Mouse (Mus musculus) neural tube, embryonic 14.5 days (tissue): ENCODE measurements around the gene Ifrd1. TPM values are rescaled to one million over a fixed set of nuclear protein-coding genes. Genes with fewer than 3 reads are reported as not detected.

Experiments
- ATAC-seq: fragments of 200-750 bp; cut with Nextera tagmentation; 2 replicates; pipeline ENCODE4 v1.8.0; 2017; ENCODE audit warnings: low read depth, mild to moderate bottlenecking, moderate TSS enrichment, moderate library complexity
- H3K27ac ChIP-seq: fragments of 300-500 bp; sonication (generic); 2 replicates; pipeline ENCODE4 v1.5.1; 2014; ENCODE audit warnings: low read depth, mild to moderate bottlenecking, control low read depth, low read length, moderate library complexity, mixed read lengths
- H3K27me3 ChIP-seq: fragments of 300-500 bp; sonication (generic); 2 replicates; pipeline ENCODE4 v1.6.1; 2014; ENCODE audit warnings: low read length; ENCODE audit not compliant: control insufficient read depth, insufficient read depth
- H3K36me3 ChIP-seq: fragments of 300-500 bp; sonication (generic); 2 replicates; pipeline ENCODE4 v1.6.1; 2014; ENCODE audit warnings: low read length, mixed read lengths; ENCODE audit not compliant: control insufficient read depth, insufficient read depth
- H3K4me1 ChIP-seq: fragments of 300-500 bp; sonication (generic); 2 replicates; pipeline ENCODE4 v1.6.1; 2014; ENCODE audit warnings: low read length; ENCODE audit not compliant: control insufficient read depth, insufficient read depth
- H3K4me2 ChIP-seq: fragments of 300-500 bp; sonication (generic); 2 replicates; pipeline ENCODE4 v1.6.1; 2014; ENCODE audit warnings: mild to moderate bottlenecking, low read depth, low read length, control low read depth
- H3K4me3 ChIP-seq: fragments of 300-500 bp; sonication (generic); 2 replicates; pipeline ENCODE4 v1.5.1; 2014; ENCODE audit warnings: low read depth, low read length, control low read depth, mixed read lengths
- H3K9ac ChIP-seq: fragments of 300-500 bp; sonication (generic); replicated peaks from 2 replicates; pipeline ENCODE4 v1.6.1; 2014; ENCODE audit warnings: low read depth, mild to moderate bottlenecking, control low read depth, low read length, mixed read lengths
- H3K9me3 ChIP-seq: fragments of 300-500 bp; sonication (generic); 2 replicates; pipeline ENCODE4 v1.6.1; 2016; ENCODE audit warnings: low read length; ENCODE audit not compliant: control insufficient read depth
- WGBS: fragments of 180-500 bp; shearing (Covaris S2); extraction: QIAGEN DNeasy Blood & Tissue Kit; methylation state at CpG from one replicate; pipeline ENCODE4 v1.1.7; 2014; 5-methylcytosine and 5-hydroxymethylcytosine counted together
- polyA plus RNA-seq: library from polyadenylated mRNA; unstranded; fragments of >200 nt; fragmentation: Nextera tagmentation; extraction: Ambion mirVana; gene quantifications from 2 replicates; pipeline ENCODE4 v1.2.1, GENCODE M21; 2014

Ifrd1 gene
- polyA plus RNA-seq, 1 experiment from 2014 or later, result 182 TPM

GRCm38 (mm10) chr12:40223676-40224075, 24.6 kb downstream of the Ifrd1 start:
- peaks cover 13% of the 10 kb centered on the region; the same call in 1 of the 2 replicates for H3K4me1 ChIP-seq
- peak overlapping the region; percentile 46 for H3K9ac ChIP-seq
- no peak for ATAC-seq
- no peaks in the 10 kb centered on the region for H3K9me3 ChIP-seq
- H3K4me3 ChIP-seq, result peak overlapping the region; percentile 86
- peak overlapping the region; percentile 67 for H3K4me2 ChIP-seq
- H3K27ac ChIP-seq, result 0 out of 2 replicates have a peak overlapping the region, but pooled peaks have one; percentile 57
- no peaks in the 10 kb centered on the region; the same call in 1 of the 2 replicates for H3K27me3 ChIP-seq
- no peaks in the 10 kb centered on the region for H3K36me3 ChIP-seq
- WGBS, result 55% methylated on average over 10 of the region's 10 CpGs

- Histone ChIP-seq H3K9ac (peak overlapping the region; percentile 84), H3K27ac (peak overlapping the region; percentile 96), H3K36me3 (no peaks in the 10 kb centered on the region), H3K4me3 (peak overlapping the region; percentile 86), H3K4me1 (peaks cover 13% of the 10 kb centered on the region; the same call in 1 of the 2 replicates), H3K9me3 (no peaks in the 10 kb centered on the region), H3K27me3 (no peaks in the 10 kb centered on the region; the same call in 1 of the 2 replicates), H3K4me2 (peak overlapping the region; percentile 67)
- peak; percentile 98 for ATAC-seq
- under 1% methylated on average over 44 of the region's 47 CpGs for WGBS
These were observed 25.2 kb downstream of the Ifrd1 start for GRCm38 (mm10) chr12:40223082-40223619.

GRCm38 (mm10) chr12:40222251-40223081, 25.8 kb downstream of the Ifrd1 start:
- H3K4me3 ChIP-seq, result peak overlapping the region; percentile 86
- peak overlapping the region; percentile 84 for H3K9ac ChIP-seq
- peaks cover 13% of the 10 kb centered on the region; the same call in 1 of the 2 replicates for H3K4me1 ChIP-seq
- peak overlapping the region; percentile 59 for H3K4me2 ChIP-seq
- ATAC-seq, result peak; percentile 97
- H3K9me3 ChIP-seq, result no peaks in the 10 kb centered on the region
- under 1% methylated on average over 81 of the region's 81 CpGs for WGBS
- peak overlapping the region; percentile 96 for H3K27ac ChIP-seq
- H3K27me3 ChIP-seq, result no peaks in the 10 kb centered on the region; the same call in 1 of the 2 replicates
- H3K36me3 ChIP-seq, result no peaks in the 10 kb centered on the region

- H3K27ac ChIP-seq, result no peak overlapping the region
- peak overlapping the region; percentile 86 for H3K4me3 ChIP-seq
- 0 out of 2 replicates have a peak overlapping the region, but pooled peaks have one; percentile 37 for H3K9ac ChIP-seq
- H3K27me3 ChIP-seq, result no peaks in the 10 kb centered on the region; the same call in 1 of the 2 replicates
- 21% methylated on average over 5 of the region's 5 CpGs for WGBS
- ATAC-seq, result no peak
- no peaks in the 10 kb centered on the region for H3K9me3 ChIP-seq
- peaks cover under 1% of the 10 kb centered on the region; the same call in 1 of the 2 replicates for H3K36me3 ChIP-seq
- peaks cover 13% of the 10 kb centered on the region; the same call in 1 of the 2 replicates for H3K4me1 ChIP-seq
- peak overlapping the region; percentile 59 for H3K4me2 ChIP-seq
These were observed 26.7 kb downstream of the Ifrd1 start for GRCm38 (mm10) chr12:40221611-40222010.

GRCm38 (mm10) chr12:40220896-40221295, 27.4 kb downstream of the Ifrd1 start:
- peak overlapping the region; percentile 59 for H3K4me2 ChIP-seq
- no peak overlapping the region for H3K9ac ChIP-seq
- ATAC-seq, result no peak
- H3K4me1 ChIP-seq, result peaks cover 13% of the 10 kb centered on the region; the same call in 1 of the 2 replicates
- no peak overlapping the region for H3K27ac ChIP-seq
- 28% methylated on average over 3 of the region's 3 CpGs for WGBS
- peak overlapping the region; percentile 86; the same call in 1 of the 2 replicates for H3K4me3 ChIP-seq
- peaks cover 7% of the 10 kb centered on the region; the same call in 1 of the 2 replicates for H3K36me3 ChIP-seq
- no peaks in the 10 kb centered on the region for H3K9me3 ChIP-seq
- H3K27me3 ChIP-seq, result no peaks in the 10 kb centered on the region; the same call in 1 of the 2 replicates

GRCm38 (mm10) chr12:40220001-40220570, 28.2 kb downstream of the Ifrd1 start:
- Histone ChIP-seq H3K4me2 (peak overlapping the region; percentile 59), H3K4me3 (no peak overlapping the region), H3K27ac (no peak overlapping the region), H3K27me3 (no peaks in the 10 kb centered on the region; the same call in 1 of the 2 replicates), H3K36me3 (peaks cover 15% of the 10 kb centered on the region), H3K9me3 (no peaks in the 10 kb centered on the region), H3K4me1 (peaks cover 13% of the 10 kb centered on the region; the same call in 1 of the 2 replicates), H3K9ac (no peak overlapping the region)
- 49% methylated on average over 3 of the region's 3 CpGs for WGBS
- no peak for ATAC-seq

GRCm38 (mm10) chr12:40218430-40218945, 29.8 kb downstream of the Ifrd1 start:
- Histone ChIP-seq H3K36me3 (peaks cover 22% of the 10 kb centered on the region), H3K9ac (no peak overlapping the region), H3K9me3 (no peaks in the 10 kb centered on the region), H3K4me2 (no peak overlapping the region), H3K27ac (no peak overlapping the region), H3K4me1 (peaks cover 13% of the 10 kb centered on the region; the same call in 1 of the 2 replicates), H3K27me3 (no peaks in the 10 kb centered on the region; the same call in 1 of the 2 replicates), H3K4me3 (no peak overlapping the region)
- ATAC-seq, result no peak
- 77% methylated on average over 2 of the region's 2 CpGs for WGBS

GRCm38 (mm10) chr12:40217776-40218175, 30.5 kb downstream of the Ifrd1 start:
- no peak overlapping the region for H3K4me2 ChIP-seq
- H3K27me3 ChIP-seq, result no peaks in the 10 kb centered on the region; the same call in 1 of the 2 replicates
- H3K36me3 ChIP-seq, result peaks cover 29% of the 10 kb centered on the region
- H3K4me3 ChIP-seq, result no peak overlapping the region
- peaks cover 13% of the 10 kb centered on the region; the same call in 1 of the 2 replicates for H3K4me1 ChIP-seq
- H3K9me3 ChIP-seq, result no peaks in the 10 kb centered on the region
- no peak overlapping the region for H3K27ac ChIP-seq
- 83% methylated on average over 2 of the region's 2 CpGs for WGBS
- ATAC-seq, result no peak
- no peak overlapping the region for H3K9ac ChIP-seq
